Mouse (Mus musculus) limb, embryonic 14.5 days (tissue): ENCODE results near the gene Itga6. TPM values are rescaled to one million over a fixed set of nuclear protein-coding genes. Genes with fewer than 3 reads are reported as not detected.

ENCODE experiments used
- ATAC-seq: fragments of 200-750 bp; cut with Nextera tagmentation; 2 replicates; pipeline ENCODE4 v1.8.0; 2017; ENCODE audit warnings: low read depth, moderate number of reproducible peaks, moderate TSS enrichment; ENCODE audit not compliant: low FRiP score
- DNase-seq: peaks from one replicate; pipeline ENCODE4 v3.0.0-alpha.2; 2015; ENCODE audit warnings: low spot score
- H3K27ac ChIP-seq: fragments of 300-500 bp; sonication (generic); replicated peaks from 2 replicates; pipeline ENCODE4 v1.5.1; 2014; ENCODE audit warnings: low read depth, mild to moderate bottlenecking, low read length, moderate library complexity, mixed read lengths
- H3K27me3 ChIP-seq: fragments of 300-500 bp; sonication (generic); 2 replicates; pipeline ENCODE4 v1.6.1; 2014; ENCODE audit warnings: low read length, mixed read lengths; ENCODE audit not compliant: control insufficient read depth, insufficient read depth
- H3K36me3 ChIP-seq: fragments of 300-500 bp; sonication (generic); 2 replicates; pipeline ENCODE4 v1.6.1; 2014; ENCODE audit warnings: mild to moderate bottlenecking, low read length, moderate library complexity, mixed read lengths; ENCODE audit not compliant: control insufficient read depth, insufficient read depth
- H3K4me1 ChIP-seq: fragments of 300-500 bp; sonication (generic); 2 replicates; pipeline ENCODE4 v1.6.1; 2014; ENCODE audit warnings: antibody characterized with exemption, low read length, mixed read lengths; ENCODE audit not compliant: control insufficient read depth, insufficient read depth
- H3K4me2 ChIP-seq: fragments of 300-500 bp; sonication (generic); replicated peaks from 2 replicates; pipeline ENCODE4 v1.6.1; 2014; ENCODE audit warnings: low read depth, mild to moderate bottlenecking, low read length, moderate library complexity; ENCODE audit not compliant: severe bottlenecking
- H3K4me3 ChIP-seq: fragments of 300-500 bp; sonication (generic); replicated peaks from 2 replicates; pipeline ENCODE4 v1.5.1; 2014; ENCODE audit warnings: low read length
- H3K9ac ChIP-seq: fragments of 300-500 bp; sonication (generic); 2 replicates; pipeline ENCODE4 v1.6.1; 2014; ENCODE audit warnings: mild to moderate bottlenecking, low read depth, low read length, moderate library complexity; ENCODE audit not compliant: severe bottlenecking
- H3K9me3 ChIP-seq: fragments of 300-500 bp; sonication (generic); 2 replicates; pipeline ENCODE4 v1.6.1; 2016; ENCODE audit warnings: low read length; ENCODE audit not compliant: control insufficient read depth
- POLR2A ChIP-seq: fragments of 200-500 bp; IDR thresholded peaks from 2 replicates; pipeline ENCODE4 v1.8.0; 2012; ENCODE audit warnings: inconsistent platforms, mild to moderate bottlenecking, moderate library complexity, borderline replicate concordance; ENCODE audit not compliant: insufficient read depth, insufficient read length; ENCODE audit errors: extremely low read depth
- WGBS: fragments of 180-500 bp; shearing (Covaris S2); extraction: QIAGEN DNeasy Blood & Tissue Kit; methylation state at CpG from one replicate; pipeline ENCODE4 v1.1.7; 2014; 5-methylcytosine and 5-hydroxymethylcytosine counted together
- polyA plus RNA-seq, 2 experiments: library from polyadenylated mRNA; depleted of rRNA in 1 of 2; stranded (reverse) in 1 of 2; unstranded in 1 of 2; fragments of >200 nt; fragmentation: Nextera tagmentation in 1 of 2; extraction: Ambion mirVana in 1 of 2; gene quantifications; 2 replicates each; pipeline versions ENCODE4 v1.2.1 to v1.2.3; 2012 to 2014

Gene Itga6
- polyA plus RNA-seq, 2 experiments: 49.2 to 59.1 TPM

DNA sequence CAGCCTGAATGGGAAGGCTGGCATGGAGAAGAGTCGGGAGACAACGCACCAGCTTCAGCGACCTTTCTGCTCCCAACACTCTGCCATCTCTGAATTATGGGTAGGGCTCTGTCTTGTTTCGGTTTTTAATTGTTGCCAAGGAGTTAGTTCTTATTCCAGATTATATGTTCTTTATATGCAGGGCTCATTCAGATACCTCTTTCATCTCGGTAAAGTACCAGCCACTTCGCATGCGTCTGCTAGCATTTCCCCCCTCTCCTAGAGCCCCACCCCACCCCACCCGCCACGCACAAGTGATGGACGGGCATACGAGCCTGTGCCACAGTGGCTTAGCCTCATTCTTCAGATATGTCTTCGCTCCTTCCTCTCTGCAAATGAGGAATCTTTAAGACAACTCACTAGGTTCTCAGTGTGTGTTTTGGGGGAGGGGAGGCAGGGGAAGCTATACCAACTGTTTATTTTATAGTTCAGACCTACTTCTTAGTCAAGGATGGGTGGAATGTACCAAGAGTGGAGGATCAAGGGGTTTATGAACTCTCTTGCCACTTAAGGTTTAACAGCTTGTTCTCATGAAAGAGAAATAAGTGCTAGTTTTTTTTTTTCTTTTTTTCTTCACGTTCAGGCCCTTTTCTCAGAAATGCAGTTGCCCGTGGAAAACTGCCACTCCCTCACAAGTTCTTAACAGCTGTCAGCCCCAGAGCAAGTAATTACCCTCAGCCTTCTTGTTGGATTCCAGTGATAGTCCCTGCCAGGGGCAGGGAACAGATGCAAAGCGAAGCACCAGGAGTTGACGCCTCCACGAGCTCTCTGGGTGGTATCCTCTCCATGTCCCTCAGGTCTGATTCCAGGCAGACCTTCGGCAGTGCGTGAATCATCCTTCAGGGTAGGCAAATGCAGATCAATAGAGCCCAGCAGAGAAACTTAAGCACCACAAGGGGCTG, 13.4 kb downstream of the Itga6 start:
- H3K4me2 ChIP-seq: 0 out of 2 replicates have a peak overlapping the region, but pooled peaks have one; percentile 11
- WGBS: 32% methylated on average over 19 of the region's 19 CpGs
- peaks cover 12% of the 10 kb centered on the region; the same call in 1 of the 2 replicates for H3K4me1 ChIP-seq
- no peaks in the 10 kb centered on the region for H3K27me3 ChIP-seq
- no peak overlapping the region for H3K27ac ChIP-seq
- H3K9me3 ChIP-seq: no peaks in the 10 kb centered on the region
- H3K4me3 ChIP-seq: no peak overlapping the region
- no peak overlapping the region for H3K9ac ChIP-seq
- no peaks in the 10 kb centered on the region for H3K36me3 ChIP-seq
- DNase-seq (no peak), ATAC-seq (no peak)
- no peak for TF ChIP-seq POLR2A

DNA sequence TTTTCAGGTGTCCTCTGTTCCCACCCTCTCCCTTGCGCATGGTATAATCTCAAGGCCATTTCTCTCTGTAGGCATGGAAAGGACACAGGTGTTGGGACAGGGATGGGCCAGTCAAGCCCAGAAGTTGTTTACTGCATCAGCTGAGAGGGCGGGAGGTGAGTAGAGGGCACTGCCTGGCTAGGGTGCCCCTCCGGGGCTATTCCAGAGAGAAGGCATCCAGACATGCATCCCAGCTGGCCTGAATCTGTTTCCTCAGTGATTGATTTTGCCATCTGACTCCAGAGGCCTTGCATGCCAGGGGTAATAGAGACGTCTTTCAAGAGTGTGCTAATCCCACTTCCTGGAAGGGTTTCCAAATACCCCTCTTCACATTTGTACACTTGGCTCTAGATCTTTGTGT, 14.7 kb downstream of the Itga6 start:
- no peak overlapping the region for H3K4me3 ChIP-seq
- ATAC-seq (no peak), DNase-seq (no peak)
- H3K36me3 ChIP-seq: no peaks in the 10 kb centered on the region
- no peak for TF ChIP-seq POLR2A
- 67% methylated on average over 4 of the region's 4 CpGs for WGBS
- no peaks in the 10 kb centered on the region for H3K9me3 ChIP-seq
- H3K4me1 ChIP-seq: peaks cover 12% of the 10 kb centered on the region; the same call in 1 of the 2 replicates
- H3K9ac ChIP-seq: no peak overlapping the region
- no peak overlapping the region for H3K27ac ChIP-seq
- no peak overlapping the region for H3K4me2 ChIP-seq
- H3K27me3 ChIP-seq: no peaks in the 10 kb centered on the region

DNA sequence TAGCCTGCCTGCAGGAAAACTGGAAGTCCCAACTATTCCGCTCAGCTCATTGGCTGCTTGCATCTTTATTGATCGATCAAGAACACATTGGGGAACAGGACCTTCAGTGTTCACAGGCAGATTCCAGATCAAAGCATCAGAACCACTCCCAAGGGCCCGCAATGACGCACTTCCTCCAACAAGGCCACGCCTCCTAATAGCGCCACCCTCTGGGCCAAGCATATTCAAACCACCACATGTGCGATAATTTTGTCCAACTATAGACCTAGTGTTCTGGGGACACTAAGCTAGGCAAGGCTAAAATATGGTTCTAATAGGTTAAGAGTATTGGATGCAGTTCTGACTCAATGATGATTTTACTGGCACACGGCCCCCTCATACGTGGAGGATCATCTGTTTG, 15.7 kb downstream of the Itga6 start:
- no peak for DNase-seq
- Histone ChIP-seq H3K4me1 (peaks cover 12% of the 10 kb centered on the region; the same call in 1 of the 2 replicates), H3K4me3 (no peak overlapping the region), H3K9ac (no peak overlapping the region), H3K36me3 (no peaks in the 10 kb centered on the region), H3K27me3 (no peaks in the 10 kb centered on the region), H3K4me2 (no peak overlapping the region), H3K27ac (no peak overlapping the region), H3K9me3 (no peaks in the 10 kb centered on the region)
- no peak for TF ChIP-seq POLR2A
- ATAC-seq: no peak
- 94% methylated on average over 9 of the region's 9 CpGs for WGBS

DNA sequence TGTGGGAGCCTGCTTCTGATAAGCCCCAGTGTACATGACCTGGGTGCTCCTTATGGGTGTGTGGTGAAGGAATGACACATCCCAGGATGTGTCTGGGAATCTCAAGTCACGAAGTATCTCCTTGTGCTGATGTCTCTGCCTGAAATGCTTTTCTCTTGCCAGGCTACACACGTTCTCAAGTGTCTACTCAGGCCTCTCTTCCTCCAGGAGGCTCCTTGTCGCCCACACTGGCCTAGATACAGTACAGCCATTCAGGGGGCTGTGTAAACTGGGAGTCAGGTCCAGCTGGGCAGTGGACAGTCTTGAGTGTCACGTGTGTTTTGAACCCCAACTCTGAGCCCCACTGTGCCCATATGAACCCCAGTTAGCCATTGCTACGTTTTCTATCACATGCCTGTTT, 19.1 kb downstream of the Itga6 start:
- WGBS: 73% methylated on average over 5 of the region's 5 CpGs
- Histone ChIP-seq H3K9ac (no peak overlapping the region), H3K27me3 (no peaks in the 10 kb centered on the region), H3K4me3 (no peak overlapping the region), H3K9me3 (no peaks in the 10 kb centered on the region), H3K4me2 (no peak overlapping the region), H3K36me3 (no peaks in the 10 kb centered on the region), H3K27ac (no peak overlapping the region), H3K4me1 (0 out of 2 replicates have a peak, but pooled peaks cover 3% of the 10 kb centered on the region)
- ATAC-seq (no peak), DNase-seq (no peak)
- no peak for TF ChIP-seq POLR2A

DNA sequence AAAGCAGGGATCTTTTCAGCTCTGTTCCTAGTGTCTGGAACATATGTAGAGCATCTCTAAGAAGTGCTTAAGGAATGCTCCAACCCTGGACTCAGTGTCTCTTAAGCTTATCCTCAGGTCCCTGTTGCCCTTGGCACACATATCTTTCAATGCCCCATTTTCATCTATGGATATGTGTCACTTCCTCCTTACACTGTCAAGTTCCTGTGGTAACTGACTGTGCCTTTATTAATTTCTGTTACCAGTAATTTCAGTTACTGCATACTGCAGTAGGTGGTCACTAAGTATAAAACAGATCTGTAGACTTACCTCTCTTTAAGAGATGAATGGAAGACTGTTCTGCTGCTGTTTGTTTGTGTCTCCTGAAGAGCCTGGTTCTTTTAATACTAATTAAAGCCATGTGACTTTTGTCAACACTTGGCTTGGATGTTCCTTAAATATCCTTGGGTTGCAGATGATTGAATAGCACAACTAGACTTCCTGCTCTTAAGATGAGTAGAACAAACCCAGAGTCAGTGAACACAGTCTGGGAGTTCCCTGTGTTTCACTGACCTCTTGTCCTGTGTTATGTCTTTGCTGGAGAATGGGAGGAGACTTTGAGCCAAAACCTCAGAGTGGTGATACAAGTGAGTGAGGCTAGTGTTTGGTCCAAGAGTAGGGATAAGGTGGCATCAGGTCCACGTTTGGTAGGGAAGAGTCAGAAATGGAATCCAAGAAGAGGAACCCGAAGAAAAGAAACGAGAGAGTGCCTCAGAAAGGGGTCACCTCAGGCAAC, 19.7 kb downstream of the Itga6 start:
- TF ChIP-seq POLR2A: no peak
- 80% methylated on average over 3 of the region's 3 CpGs for WGBS
- H3K9me3 ChIP-seq: no peaks in the 10 kb centered on the region
- no peak overlapping the region for H3K9ac ChIP-seq
- ATAC-seq: no peak
- H3K36me3 ChIP-seq: no peaks in the 10 kb centered on the region
- H3K4me2 ChIP-seq: no peak overlapping the region
- no peaks in the 10 kb centered on the region for H3K27me3 ChIP-seq
- H3K4me1 ChIP-seq: no peaks in the 10 kb centered on the region
- no peak overlapping the region for H3K27ac ChIP-seq
- no peak for DNase-seq
- H3K4me3 ChIP-seq: no peak overlapping the region
